Mouse (Mus musculus) CH12.LX (cell line): ENCODE results near the gene Gm49403. TPM values are rescaled to one million over a fixed set of nuclear protein-coding genes. Genes with fewer than 3 reads are reported as not detected.
"Not testable (repeated sequence)": the region's sequence is repeated elsewhere in the genome, so short reads cannot be mapped to it uniquely, and the experiment has no call there.

ENCODE experiments used
- DNase-seq: peaks from one replicate; pipeline ENCODE4 v3.0.0-alpha.2; 2013; ENCODE audit errors: extremely low read depth
- H3K27ac ChIP-seq: 2 replicates; pipeline ENCODE4 v1.5.1; 2012; ENCODE audit warnings: low read depth, mild to moderate bottlenecking, control low read depth, moderate library complexity; ENCODE audit not compliant: insufficient read depth
- H3K27me3 ChIP-seq: replicated peaks from 2 replicates; pipeline ENCODE3; 2012; ENCODE audit warnings: inconsistent platforms
- H3K36me3 ChIP-seq, 2 experiments: replicated peaks in 1 of 2; 2 replicates each; pipeline versions ENCODE3 to v1.6.1; 2012; ENCODE audit warnings: inconsistent platforms in 1 of 2, low read length in 1 of 2, mild to moderate bottlenecking in 1 of 2, mixed read lengths in 1 of 2, moderate library complexity in 1 of 2; ENCODE audit not compliant: control insufficient read depth in 1 of 2, insufficient read depth in 1 of 2
- H3K4me1 ChIP-seq, 2 experiments: 2 replicates each; pipeline ENCODE4 v1.6.1; 2012; ENCODE audit warnings: inconsistent platforms in 1 of 2, moderate library complexity in 1 of 2; ENCODE audit not compliant: insufficient read depth in 2 of 2, control insufficient read depth in 1 of 2
- H3K4me2 ChIP-seq: 2 replicates; pipeline ENCODE4 v1.6.1; 2012; ENCODE audit warnings: low read depth, mild to moderate bottlenecking, control low read depth; ENCODE audit not compliant: poor library complexity, insufficient read depth, severe bottlenecking
- H3K4me3 ChIP-seq, 3 experiments: fragments of 150-350 bp in 1 of 3; sonication (generic) in 1 of 3; replicated peaks in 1 of 3; 2 replicates each; pipeline versions ENCODE3 to v1.5.1; 2011 to 2012; ENCODE audit warnings: low read depth in 2 of 3, low read length in 2 of 3, mild to moderate bottlenecking in 2 of 3, moderate library complexity in 2 of 3, control low read depth in 1 of 3, improper control_type of control experiment in 1 of 3, inconsistent platforms in 1 of 3, mixed read lengths in 1 of 3; ENCODE audit not compliant: poor library complexity in 1 of 3
- H3K79me2 ChIP-seq: replicated peaks from 2 replicates; pipeline ENCODE4 v1.6.1; 2012; ENCODE audit warnings: mild to moderate bottlenecking, moderate library complexity; ENCODE audit not compliant: control insufficient read depth, poor library complexity, insufficient read depth, severe bottlenecking; ENCODE audit errors: extremely low read depth
- H3K9ac ChIP-seq: 2 replicates; pipeline ENCODE4 v1.6.1; 2012; ENCODE audit warnings: low read depth, mild to moderate bottlenecking, control low read depth, moderate library complexity; ENCODE audit not compliant: insufficient read depth
- H3K9me3 ChIP-seq: replicated peaks from 2 replicates; pipeline ENCODE3; 2012; ENCODE audit warnings: low read length, inconsistent platforms, mixed read lengths
- CHD2 ChIP-seq: IDR thresholded peaks from 2 replicates; pipeline ENCODE4 v1.6.1; 2011; ENCODE audit warnings: low read length, improper control_type of control experiment
- CTCF ChIP-seq, 2 experiments: IDR thresholded peaks in 1 of 2; conservative IDR thresholded peaks in 1 of 2; 2 replicates each; pipeline ENCODE4 v1.5.1; 2011 to 2012; ENCODE audit warnings: low read depth in 2 of 2, low read length in 2 of 2, improper control_type of control experiment in 1 of 2, inconsistent platforms in 1 of 2, mild to moderate bottlenecking in 1 of 2, moderate library complexity in 1 of 2
- EP300 ChIP-seq: IDR thresholded peaks from 2 replicates; pipeline ENCODE4 v1.6.1; 2011; ENCODE audit warnings: low read length, improper control_type of control experiment
- JUN ChIP-seq: IDR thresholded peaks from 2 replicates; pipeline ENCODE4 v1.6.1; 2011; ENCODE audit warnings: low read depth, mild to moderate bottlenecking, low read length, improper control_type of control experiment, moderate library complexity; ENCODE audit not compliant: insufficient read depth
- KAT2A ChIP-seq: IDR thresholded peaks from 2 replicates; pipeline ENCODE4 v1.6.1; 2012; ENCODE audit warnings: low read length, improper control_type of control experiment, inconsistent platforms; ENCODE audit not compliant: insufficient replicate concordance
- MAZ ChIP-seq: IDR thresholded peaks from 2 replicates; pipeline ENCODE4 v1.6.1; 2012; ENCODE audit warnings: low read depth, mild to moderate bottlenecking, inconsistent platforms, low read length, improper control_type of control experiment, moderate library complexity
- PAX5 ChIP-seq: IDR thresholded peaks from 2 replicates; pipeline ENCODE4 v1.6.1; 2012; ENCODE audit warnings: low read length, inconsistent platforms, mixed read lengths
- POLR2AphosphoS2 ChIP-seq: IDR thresholded peaks from 2 replicates; pipeline ENCODE4 v1.6.1; 2011; ENCODE audit warnings: low read depth, low read length, improper control_type of control experiment
- RAD21 ChIP-seq: IDR thresholded peaks from 2 replicates; pipeline ENCODE4 v1.6.1; 2011; ENCODE audit warnings: low read depth, mild to moderate bottlenecking, low read length, improper control_type of control experiment, moderate library complexity
- RCOR1 ChIP-seq: conservative IDR thresholded peaks from 2 replicates; pipeline ENCODE4 v1.6.1; 2012; ENCODE audit warnings: low read depth, mild to moderate bottlenecking, inconsistent platforms, low read length, improper control_type of control experiment
- SMC3 ChIP-seq: IDR thresholded peaks from 2 replicates; pipeline ENCODE4 v1.6.1; 2011; ENCODE audit warnings: low read depth, low read length, improper control_type of control experiment
- ZNF384 ChIP-seq: IDR thresholded peaks from 2 replicates; pipeline ENCODE4 v1.6.1; 2012; ENCODE audit warnings: low read depth, low read length, improper control_type of control experiment, inconsistent platforms
- dilution Hi-C: fragments of 300-500 bp; cut with MboI; formaldehyde crosslinking; loops from 2 replicates; pipeline ENCODE4 v1.14.3; 2020; ENCODE audit warnings: low sequenced_read_pairs; ENCODE audit not compliant: extremely low pct_unique_long_range_greater_than_20kb, extremely low pct_ligation_motif_present
- in situ Hi-C: fragments of 300-500 bp; cut with MboI; formaldehyde crosslinking; loops from 3 replicates; pipeline ENCODE4 v1.14.3; 2019; ENCODE audit warnings: low sequenced_read_pairs, low pct_ligation_motif_present, low pct_unique_long_range_greater_than_20kb, mixed read lengths
- polyA plus RNA-seq: library from polyadenylated mRNA; unstranded; fragments of >175 nt; gene quantifications from 2 replicates; pipeline ENCODE4 v1.2.1, GENCODE M21; 2012; ENCODE audit warnings: low read depth; ENCODE audit not compliant: insufficient read length
- total RNA-seq, 2 experiments: library from RNA; depleted of rRNA; stranded (reverse); fragments of 300-350 nt in 1 of 2; fragments of >200 nt in 1 of 2; gene quantifications; 2 replicates each; pipeline ENCODE4 v1.2.3; 2012 to 2014

Gene Gm49403
- total and polyA plus RNA-seq, 3 experiments: not detected

GRCm38 (mm10) chr19:8859018-8859417, 24.7 kb upstream of the Gm49403 start:
- no peaks in the 10 kb centered on the region; a peak in 1 of 4 replicates for H3K4me1 ChIP-seq
- no peak overlapping the region for H3K4me3 ChIP-seq
- no peak overlapping the region for H3K4me2 ChIP-seq
- DNase-seq: no peak
- no peaks in the 10 kb centered on the region for H3K9me3 ChIP-seq
- no peak overlapping the region for H3K27ac ChIP-seq
- in situ Hi-C loops (loop anchor here (5.0 kb wide), 1 partner anchor 243 kb away; no protein-coding TSS in a partner anchor), dilution Hi-C loops (no loop called here)
- H3K9ac ChIP-seq: no peak overlapping the region
- no peaks in the 10 kb centered on the region for H3K36me3 ChIP-seq
- no peaks in the 10 kb centered on the region for H3K79me2 ChIP-seq
- H3K27me3 ChIP-seq: no peaks in the 10 kb centered on the region
- no peak for TF ChIP-seq EP300
- TF ChIP-seq JUN: no peak
- TF ChIP-seq RCOR1: no peak
- no peak for TF ChIP-seq PAX5
- peak; percentile 65 for TF ChIP-seq RAD21
- TF ChIP-seq SMC3: peak; percentile 78
- TF ChIP-seq KAT2A: no peak
- TF ChIP-seq CHD2: no peak
- peak; percentile 10 to 74; a peak in 2 of 4 replicates for TF ChIP-seq CTCF (conservative IDR thresholded peaks at IDR 0.05 in 1 of 2, IDR thresholded peaks at IDR 0.05 in 1 of 2; ENCODE audit: low read depth in 2 of 2, low read length in 2 of 2)
- no peak for TF ChIP-seq POLR2AphosphoS2

- Histone ChIP-seq H3K4me3 (no peak overlapping the region), H3K9me3 (no peaks in the 10 kb centered on the region), H3K9ac (no peak overlapping the region), H3K36me3 (no peaks in the 10 kb centered on the region), H3K27ac (no peak overlapping the region), H3K27me3 (no peaks in the 10 kb centered on the region), H3K4me2 (no peak overlapping the region), H3K79me2 (no peaks in the 10 kb centered on the region), H3K4me1 (no peaks in the 10 kb centered on the region; a peak in 1 of 4 replicates)
- DNase-seq: no peak
- dilution Hi-C loops: no loop called here
- TF ChIP-seq CTCF (conservative IDR thresholded peaks at IDR 0.05 in 1 of 2, IDR thresholded peaks at IDR 0.05 in 1 of 2; ENCODE audit: low read depth in 2 of 2, low read length in 2 of 2): peak in 1 of 2 experiments; percentile 34; a peak in 2 of 4 replicates
- TF ChIP-seq MAZ: no peak
- in situ Hi-C loops: no loop called here
Measured at GRCm38 (mm10) chr19:8864265-8864664, 19.5 kb upstream of the Gm49403 start.

DNA sequence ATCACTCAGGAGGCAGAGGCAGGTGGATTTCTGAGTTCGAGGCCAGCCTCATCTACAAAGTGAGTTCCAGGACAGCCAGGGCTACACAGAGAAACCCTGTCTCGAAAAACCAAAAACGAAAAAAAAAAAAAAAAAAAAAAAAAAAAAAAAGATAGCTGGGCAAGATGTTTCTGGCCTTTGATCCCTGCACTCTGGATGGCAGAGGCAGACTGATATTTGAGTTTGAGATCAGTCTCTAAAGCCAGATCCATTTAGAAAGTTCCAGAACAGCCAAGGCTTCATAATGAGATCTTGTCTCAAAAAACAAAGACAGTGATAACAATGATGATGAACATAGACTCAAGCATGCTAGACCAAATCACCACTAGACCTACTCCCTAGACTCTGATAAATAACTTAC, 13.3 kb upstream of the Gm49403 start:
- H3K27ac ChIP-seq, H3K27me3 ChIP-seq, DNase-seq, in situ Hi-C loops, dilution Hi-C loops, H3K9me3 ChIP-seq: not testable (repeated sequence)
- peak; percentile 40; the same call in 1 of the 2 replicates for TF ChIP-seq ZNF384
- Histone ChIP-seq H3K9ac (peak overlapping the region; percentile 95), H3K79me2 (peaks cover 19% of the 10 kb centered on the region), H3K4me3 (peak overlapping the region in 2 of 3 experiments; percentile 87 to 97), H3K36me3 (peaks cover 19 to 28% of the 10 kb centered on the region in 2 experiments), H3K4me2 (peak overlapping the region; percentile 92; the same call in 1 of the 2 replicates), H3K4me1 (peaks cover 2 to 16% of the 10 kb centered on the region in 2 experiments; a peak in 2 of 4 replicates)
